Mouse (Mus musculus): ENCODE data around the gene 4930519P11Rik. TPM values are rescaled to one million over a fixed set of nuclear protein-coding genes. Genes with fewer than 3 reads are reported as not detected.

Gene 4930519P11Rik
- polyA plus RNA-seq, 1 experiment from 2014 or later, result 0.13 TPM

DNA sequence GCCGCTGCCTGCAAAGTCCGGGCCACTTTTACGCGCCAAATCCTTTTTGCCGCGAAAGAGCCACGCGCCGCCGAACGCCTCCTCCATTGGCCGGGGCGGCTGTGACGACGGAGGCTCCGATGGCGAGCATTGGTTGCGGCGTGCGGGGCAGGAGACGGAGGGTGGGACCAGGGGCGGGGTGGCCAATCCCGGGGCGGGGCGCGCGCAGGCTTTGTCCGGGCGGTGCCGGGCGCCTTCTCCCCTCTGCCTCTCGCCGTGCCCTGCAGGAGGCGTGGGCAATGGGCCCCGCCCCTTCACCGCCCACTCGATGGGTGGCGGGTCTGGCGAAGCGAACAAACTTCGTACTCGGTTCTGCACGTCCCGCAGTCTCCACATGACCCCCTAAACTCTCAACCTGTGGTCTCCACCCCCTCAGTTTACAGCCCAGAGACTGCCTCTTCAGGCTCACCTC, 43.4 kb downstream of the 4930519P11Rik start, which contains the start of gene E2f1:
E2f1 (minus strand) TSS at position 57 of the 451 bp plus-strand sequence.
- in situ Hi-C loops (cut with MboI; ENCODE audit: low pct_unique_long_range_greater_than_20kb), result no loop called here
- TF ChIP-seq CTCF (IDR thresholded peaks at IDR 0.05), result no peak
- ATAC-seq (peak; percentile 94), DNase-seq (ENCODE audit: low read depth, low spot score) (peak; percentile 59)
- ChIA-PET POLR2A (no interaction called here), CTCF (no interaction called here)
- no peaks in the 10 kb centered on the region for H3K27me3 ChIP-seq

DNA sequence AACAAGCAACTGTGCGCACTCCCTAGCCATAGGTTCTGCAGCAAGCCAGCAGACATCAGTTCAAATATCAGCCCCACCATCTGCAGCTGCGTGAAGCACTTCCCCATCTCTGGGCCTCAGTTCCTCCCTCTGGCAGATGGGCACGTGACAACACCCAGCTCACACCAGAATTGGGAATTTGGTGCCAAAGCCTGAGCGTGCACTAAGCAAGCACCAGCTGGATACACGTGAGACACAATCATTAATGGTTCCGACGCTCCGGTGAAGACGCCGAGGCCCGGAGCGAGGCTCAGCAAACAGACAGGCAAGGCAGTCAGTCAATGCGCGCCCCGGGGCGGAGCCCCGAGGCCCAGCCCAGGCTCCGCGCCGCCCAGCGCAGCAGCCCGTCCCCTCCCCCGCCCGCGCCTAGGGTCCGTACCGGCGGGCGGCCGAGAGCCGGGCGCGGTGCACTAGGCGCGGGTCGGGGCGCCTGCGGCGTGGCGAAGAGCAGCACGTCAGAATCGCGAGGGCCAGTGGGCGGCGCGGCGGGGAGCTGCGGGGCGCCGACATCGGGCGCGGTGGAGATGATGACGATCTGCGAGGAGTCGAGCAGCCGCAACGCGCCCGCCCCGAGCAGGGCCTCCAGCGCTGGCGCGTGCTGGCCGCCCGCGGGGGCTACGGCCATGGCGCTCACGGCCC, 44.0 kb downstream of the 4930519P11Rik start:
- DNase-seq (ENCODE audit: low read depth, low spot score) (no peak), ATAC-seq (peak; percentile 58)
- CTCF ChIA-PET, result interaction anchor here (0.9 to 1.1 kb wide), 2 partner anchors 25 to 45 kb away, joined by 3 to 5 read pairs; no protein-coding TSS in a partner anchor
- POLR2A ChIA-PET, result interaction anchor here (0.6 to 1.2 kb wide), 4 partner anchors 19 to 49 kb away, joined by 3 to 4 read pairs (median 3); no protein-coding TSS in a partner anchor
- no peak for TF ChIP-seq CTCF (IDR thresholded peaks at IDR 0.05)
- in situ Hi-C loops (cut with MboI; ENCODE audit: low pct_unique_long_range_greater_than_20kb), result no loop called here
- no peaks in the 10 kb centered on the region for H3K27me3 ChIP-seq

DNA sequence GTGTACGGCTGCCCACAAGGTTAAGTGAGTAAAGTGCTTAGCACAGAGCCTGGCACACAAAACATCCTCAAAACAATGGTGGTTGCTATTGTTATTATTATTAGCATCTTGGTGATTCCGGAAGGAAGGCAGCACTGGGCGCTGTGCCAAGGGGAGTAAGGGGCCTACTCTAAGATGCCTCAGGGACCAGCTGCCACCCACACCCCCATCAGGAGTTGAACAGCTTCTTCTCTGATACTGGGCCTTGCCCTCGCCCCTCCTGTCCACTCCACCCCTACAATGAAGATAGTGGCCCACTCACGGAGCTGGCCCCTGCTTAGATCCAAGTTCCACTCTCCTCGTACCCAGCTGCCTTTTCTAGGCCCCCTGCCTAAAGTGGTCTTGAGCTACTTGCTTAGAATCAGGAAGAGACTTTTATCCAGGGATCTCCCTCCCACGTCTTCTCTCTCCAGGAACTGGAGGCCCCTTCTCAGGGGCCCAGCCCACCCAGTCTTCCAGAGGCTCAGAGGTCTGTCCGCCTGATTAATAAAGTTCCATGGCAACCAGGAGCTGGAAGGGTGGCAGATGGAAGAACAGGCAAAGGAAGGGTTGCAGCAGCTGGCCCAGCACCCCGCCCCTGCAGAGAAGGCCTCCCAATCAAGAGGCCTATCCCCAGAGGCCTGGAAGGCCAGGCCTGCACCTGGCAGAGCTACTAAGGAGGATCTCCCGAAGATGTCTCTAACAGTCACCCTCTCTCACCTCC, 44.7 kb downstream of the 4930519P11Rik start:
- H3K27me3 ChIP-seq, result no peaks in the 10 kb centered on the region
- ChIA-PET POLR2A (interaction anchor here (0.6 to 1.2 kb wide), 4 partner anchors 19 to 49 kb away, joined by 3 to 4 read pairs (median 3); no protein-coding TSS in a partner anchor), CTCF (interaction anchor here (0.9 to 1.1 kb wide), 2 partner anchors 25 to 45 kb away, joined by 3 to 5 read pairs; no protein-coding TSS in a partner anchor)
- in situ Hi-C loops (cut with MboI; ENCODE audit: low pct_unique_long_range_greater_than_20kb), result no loop called here
- no peak for DNase-seq (ENCODE audit: low read depth, low spot score)
- TF ChIP-seq CTCF (IDR thresholded peaks at IDR 0.05), result no peak
- ATAC-seq, result peak; percentile 9

DNA sequence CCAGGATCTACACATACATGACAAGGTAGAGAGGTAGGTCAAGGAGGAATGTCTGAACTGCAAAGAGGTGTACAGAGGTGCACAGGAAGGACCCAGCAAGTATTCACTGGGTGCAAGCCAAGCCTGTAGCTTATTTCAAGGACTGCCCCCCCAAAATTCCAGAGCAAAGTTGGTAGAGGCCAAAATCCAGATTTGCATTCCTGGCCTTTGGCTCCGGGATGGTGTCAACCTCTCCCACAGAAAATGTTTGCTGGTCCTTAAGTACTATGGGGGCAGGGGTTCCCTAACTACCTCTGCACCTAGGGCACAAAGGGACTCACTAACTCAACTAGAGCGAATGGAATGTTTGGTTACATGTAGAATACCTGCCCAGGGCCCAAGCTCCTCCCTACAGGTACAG, 45.5 kb downstream of the 4930519P11Rik start:
- ATAC-seq (no peak), DNase-seq (ENCODE audit: low read depth, low spot score) (no peak)
- no peak for TF ChIP-seq CTCF (IDR thresholded peaks at IDR 0.05)
- in situ Hi-C loops (cut with MboI; ENCODE audit: low pct_unique_long_range_greater_than_20kb), result no loop called here
- ChIA-PET POLR2A (interaction anchor here (1.1 kb wide), 1 partner anchor 18 kb away, joined by 3 read pairs; no protein-coding TSS in a partner anchor), CTCF (interaction anchor here (1.1 kb wide), 1 partner anchor 26 kb away, joined by 3 read pairs; no protein-coding TSS in a partner anchor)
- H3K27me3 ChIP-seq, result no peaks in the 10 kb centered on the region

DNA sequence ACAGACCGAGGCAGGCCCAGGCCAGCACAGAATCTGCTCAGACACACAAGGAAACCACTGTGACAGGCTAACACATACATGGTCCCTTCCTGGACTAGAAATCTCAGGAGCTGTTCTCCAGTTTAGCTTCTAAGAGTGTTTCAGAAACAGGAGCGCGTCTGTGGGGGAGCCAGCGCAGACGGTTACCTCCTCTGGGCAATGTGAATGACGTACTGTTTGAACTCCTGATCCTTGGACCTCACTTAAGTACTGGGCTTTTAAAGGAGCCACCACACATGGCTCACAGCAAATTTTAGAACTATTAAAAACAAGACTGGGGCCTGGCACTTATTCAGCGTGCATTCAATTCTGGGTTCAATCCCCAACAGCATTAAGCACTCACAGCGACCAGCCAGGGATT, 46.6 kb downstream of the 4930519P11Rik start:
- no peak for TF ChIP-seq CTCF (IDR thresholded peaks at IDR 0.05)
- ChIA-PET POLR2A (interaction anchor here (1.0 kb wide), 1 partner anchor 29 kb away, joined by 3 read pairs; no protein-coding TSS in a partner anchor), CTCF (interaction anchor here (0.8 kb wide), 1 partner anchor 46 kb away, joined by 3 read pairs; no protein-coding TSS in a partner anchor)
- in situ Hi-C loops (cut with MboI; ENCODE audit: low pct_unique_long_range_greater_than_20kb), result no loop called here
- DNase-seq (ENCODE audit: low read depth, low spot score), result no peak
- ATAC-seq, result no peak
- H3K27me3 ChIP-seq, result no peaks in the 10 kb centered on the region

DNA sequence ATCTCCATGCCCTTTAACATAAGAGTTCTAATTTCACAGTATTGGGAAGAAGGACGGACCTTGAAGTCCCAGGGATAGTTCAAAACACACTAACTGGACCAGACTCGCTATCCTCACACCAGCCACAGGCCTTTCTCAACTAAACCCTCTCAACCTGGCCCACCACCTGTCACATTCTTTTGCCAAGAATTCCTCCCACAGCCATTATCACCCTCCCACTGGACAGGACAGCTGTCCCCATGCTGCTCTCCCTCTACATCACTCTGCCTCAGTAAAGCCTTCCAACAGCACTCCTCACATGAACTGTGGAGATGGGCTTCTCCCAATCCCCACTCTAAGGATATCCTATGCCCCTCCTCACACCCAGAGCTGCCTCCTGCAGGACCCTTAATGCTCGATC, 47.7 kb downstream of the 4930519P11Rik start:
- ChIA-PET CTCF (interaction anchor here (0.9 kb wide), 1 partner anchor 9 kb away, joined by 3 read pairs; no protein-coding TSS in a partner anchor), POLR2A (no interaction called here)
- in situ Hi-C loops (cut with MboI; ENCODE audit: low pct_unique_long_range_greater_than_20kb), result no loop called here
- H3K27me3 ChIP-seq, result no peaks in the 10 kb centered on the region
- TF ChIP-seq CTCF (IDR thresholded peaks at IDR 0.05), result no peak
- ATAC-seq (no peak), DNase-seq (ENCODE audit: low read depth, low spot score) (no peak)

DNA sequence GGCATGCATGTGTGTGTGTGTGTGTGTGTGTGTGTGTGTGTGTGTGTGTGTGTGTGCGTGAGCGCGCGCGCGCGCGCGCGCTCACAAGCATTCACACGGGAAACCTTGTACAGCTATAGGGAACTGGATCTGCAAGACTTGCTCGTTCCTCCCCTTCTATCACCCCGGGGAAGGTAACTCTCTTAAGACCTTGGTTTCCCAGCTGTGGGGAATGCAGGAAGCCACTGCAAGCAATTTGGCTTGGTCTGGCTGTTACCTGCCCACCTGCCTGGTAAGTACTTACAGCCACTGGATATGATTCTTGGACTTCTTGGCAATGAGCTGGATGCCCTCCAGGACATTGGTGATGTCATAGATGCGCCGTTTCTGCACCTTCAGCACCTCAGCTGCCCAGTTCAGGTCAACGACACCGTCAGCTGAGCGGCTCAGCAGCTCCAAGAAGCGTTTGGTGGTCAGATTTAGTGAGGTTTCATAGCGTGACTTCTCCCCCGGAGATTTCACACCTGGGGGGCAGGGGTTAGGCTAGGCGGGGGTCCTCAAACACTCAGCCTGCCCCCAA, 49.5 kb downstream of the 4930519P11Rik start:
- in situ Hi-C loops (cut with MboI; ENCODE audit: low pct_unique_long_range_greater_than_20kb), result no loop called here
- ATAC-seq (no peak), DNase-seq (ENCODE audit: low read depth, low spot score) (no peak)
- no peaks in the 10 kb centered on the region for H3K27me3 ChIP-seq
- TF ChIP-seq CTCF (IDR thresholded peaks at IDR 0.05), result no peak
- CTCF ChIA-PET, result no interaction called here
- POLR2A ChIA-PET, result no interaction called here

Other genes with a start within 250 kb of the 4930519P11Rik start
- 18.1 TPM for gene Cdk5rap1, start 240.4 kb downstream of the 4930519P11Rik start, polyA plus RNA-seq (2021)
- 30.2 TPM for gene Snta1, start 205.3 kb downstream of the 4930519P11Rik start, polyA plus RNA-seq (2021)
- 27.2 TPM for gene Cbfa2t2, start 177.0 kb downstream of the 4930519P11Rik start, polyA plus RNA-seq (2021)
- 0.35 TPM for gene 1700003F12Rik, start 66.4 kb downstream of the 4930519P11Rik start, polyA plus RNA-seq (2021)
- not detected for gene Actl10, start 61.7 kb downstream of the 4930519P11Rik start, polyA plus RNA-seq (2021)
- 0.65 TPM for gene Necab3, start 54.5 kb downstream of the 4930519P11Rik start, polyA plus RNA-seq (2021)
- 17.7 TPM for gene E2f1, start 43.5 kb downstream of the 4930519P11Rik start, polyA plus RNA-seq (2021)
- 17.0 TPM for gene Pxmp4, start 9.7 kb downstream of the 4930519P11Rik start, polyA plus RNA-seq (2021)
- gene Zfp341, start 140 bp downstream of the 4930519P11Rik start, polyA plus RNA-seq (2021), result 3.1 TPM
- 239 TPM for gene Chmp4b, start 38.3 kb upstream of the 4930519P11Rik start, polyA plus RNA-seq (2021)
- gene Gm14214, start 156.6 kb upstream of the 4930519P11Rik start, polyA plus RNA-seq (2021), result not detected
- 237 TPM for gene Raly, start 177.7 kb upstream of the 4930519P11Rik start, polyA plus RNA-seq (2021)
- not detected for gene a, start 178.0 kb upstream of the 4930519P11Rik start, polyA plus RNA-seq (2021)